Mouse (Mus musculus): Measurements from ENCODE around the gene Hypk.

DNA sequence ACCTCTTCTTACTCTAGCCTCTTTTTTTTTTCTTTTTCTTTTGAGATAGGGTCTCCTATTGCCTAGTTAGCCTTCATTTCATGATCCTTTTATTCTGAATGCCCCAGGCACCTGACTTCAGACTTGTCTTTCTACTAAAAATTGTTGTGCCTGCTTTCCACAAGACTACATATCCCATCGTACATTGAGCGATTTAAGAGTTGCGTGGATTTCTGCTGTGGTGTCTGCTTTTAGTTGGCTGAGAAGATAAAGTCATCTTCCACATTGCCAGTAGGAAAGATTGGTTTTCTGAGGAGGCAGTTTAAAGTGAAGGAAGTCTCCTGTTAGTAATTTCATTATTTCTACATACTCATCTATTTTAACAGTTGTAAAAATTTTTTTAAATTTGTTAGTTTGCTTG lies 37.5 kb upstream of the Hypk start:
- TF ChIP-seq POLR2A (IDR thresholded peaks at IDR 0.05; ENCODE audit: low read depth, low read length) (no peak), CTCF (IDR thresholded peaks at IDR 0.05; ENCODE audit: extremely low read depth, insufficient read depth, insufficient read length, insufficient replicate concordance) (no peak)
